Mouse (Mus musculus): ENCODE results near the gene Kcnj13. TPM values are rescaled to one million over a fixed set of nuclear protein-coding genes. Genes with fewer than 3 reads are reported as not detected.

Gene Kcnj13
- polyA plus RNA-seq, 1 experiment from 2014 or later, result 8.1 TPM

- Histone ChIP-seq H3K36me3 (ENCODE audit: control insufficient read depth, insufficient read depth, low read length) (no peaks in the 10 kb centered on the region), H3K9ac (ENCODE audit: low read depth, low read length) (no peak overlapping the region), H3K9me3 (ENCODE audit: control insufficient read depth, low read length) (no peaks in the 10 kb centered on the region), H3K4me3 (ENCODE audit: low read depth, low read length) (no peak overlapping the region), H3K4me1 (replicated peaks; ENCODE audit: control insufficient read depth, insufficient read depth, low read length) (no peaks in the 10 kb centered on the region), H3K4me2 (replicated peaks; ENCODE audit: low read depth, low read length) (no peak overlapping the region), H3K27ac (ENCODE audit: low read depth, low read length) (no peak overlapping the region), H3K27me3 (ENCODE audit: control insufficient read depth, insufficient read depth, low read length) (no peaks in the 10 kb centered on the region)
- WGBS, result 86% methylated on average over 3 of the region's 3 CpGs
- no peak for ATAC-seq (ENCODE audit: low FRiP score)
- DNase-seq (ENCODE audit: low spot score), result no peak
Observed at GRCm38 (mm10) chr1:87393444-87394195, 909 bp downstream of the Kcnj13 start.

DNA sequence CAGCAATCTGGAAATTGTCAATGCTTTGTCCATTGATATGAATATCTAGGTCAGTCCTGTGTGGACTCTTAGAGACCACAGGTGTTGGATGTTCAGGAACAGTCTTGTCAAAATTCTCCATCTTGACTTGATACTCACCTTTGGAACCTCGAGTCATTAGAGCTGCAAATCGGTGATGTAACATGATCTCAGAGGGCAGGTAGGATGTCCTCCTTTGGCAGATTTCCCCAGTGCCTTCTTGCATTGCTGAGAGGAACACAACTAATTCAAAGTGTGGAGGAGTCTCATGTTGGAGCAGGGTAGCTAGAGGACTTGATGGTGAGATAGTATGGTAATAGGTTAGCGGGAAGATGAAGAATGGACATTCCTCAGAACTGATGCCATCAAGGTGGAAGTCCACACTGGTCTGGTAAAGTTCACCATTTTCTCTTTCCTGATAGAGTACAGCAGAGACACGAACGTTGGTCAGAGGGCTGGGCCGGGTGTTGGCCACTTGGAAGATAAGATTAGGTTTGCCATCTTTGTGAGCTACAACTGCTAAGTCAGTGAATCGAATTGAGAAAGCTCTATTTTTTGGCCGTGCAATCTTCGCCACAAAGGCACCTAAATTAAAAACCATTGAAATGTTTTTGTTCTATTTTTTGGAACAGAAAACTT, 8.0 kb downstream of the Kcnj13 start:
- no peaks in the 10 kb centered on the region for H3K27me3 ChIP-seq (ENCODE audit: control insufficient read depth, insufficient read depth, low read length)

DNA sequence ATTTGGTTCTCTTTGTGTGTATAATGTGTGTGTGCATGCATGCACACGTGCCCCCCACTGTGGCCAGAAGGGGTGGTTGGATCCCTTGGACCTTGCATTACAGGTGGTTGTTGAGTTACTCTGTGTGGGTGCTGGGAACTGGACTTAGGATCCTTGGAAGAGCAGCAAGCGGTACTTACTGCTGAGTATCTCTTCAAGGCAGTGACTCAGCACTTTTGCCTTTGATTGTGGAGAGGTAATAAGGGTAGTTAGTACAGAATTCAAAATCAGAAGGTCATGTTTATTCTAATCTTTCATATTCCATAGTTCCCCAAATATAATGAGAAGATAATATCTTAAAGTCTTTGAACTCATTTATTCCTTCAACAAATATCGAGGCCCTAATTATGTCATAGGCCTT, 13.4 kb downstream of the Kcnj13 start:
- Histone ChIP-seq H3K4me2 (replicated peaks; ENCODE audit: low read depth, low read length) (no peak overlapping the region), H3K36me3 (ENCODE audit: control insufficient read depth, insufficient read depth, low read length) (no peaks in the 10 kb centered on the region), H3K9ac (ENCODE audit: low read depth, low read length) (no peak overlapping the region), H3K4me1 (replicated peaks; ENCODE audit: control insufficient read depth, insufficient read depth, low read length) (no peaks in the 10 kb centered on the region), H3K9me3 (ENCODE audit: control insufficient read depth, low read length) (no peaks in the 10 kb centered on the region), H3K27ac (ENCODE audit: low read depth, low read length) (no peak overlapping the region), H3K27me3 (ENCODE audit: control insufficient read depth, insufficient read depth, low read length) (no peaks in the 10 kb centered on the region), H3K4me3 (ENCODE audit: low read depth, low read length) (no peak overlapping the region)
- ATAC-seq (ENCODE audit: low FRiP score) (no peak), DNase-seq (ENCODE audit: low spot score) (no peak)
- WGBS, result 92% methylated on average over 3 of the region's 3 CpGs

More for the DNA sequence above, 8.0 kb downstream of the Kcnj13 start:
- no peak overlapping the region for H3K9ac ChIP-seq (ENCODE audit: low read depth, low read length)
- 94% methylated on average over 9 of the region's 9 CpGs for WGBS
- ATAC-seq (ENCODE audit: low FRiP score), result no peak
- DNase-seq (ENCODE audit: low spot score), result no peak
- H3K4me1 ChIP-seq (replicated peaks; ENCODE audit: control insufficient read depth, insufficient read depth, low read length), result no peaks in the 10 kb centered on the region
- H3K4me2 ChIP-seq (replicated peaks; ENCODE audit: low read depth, low read length), result no peak overlapping the region
- no peak overlapping the region for H3K4me3 ChIP-seq (ENCODE audit: low read depth, low read length)
- no peak overlapping the region for H3K27ac ChIP-seq (ENCODE audit: low read depth, low read length)
- H3K9me3 ChIP-seq (ENCODE audit: control insufficient read depth, low read length), result no peaks in the 10 kb centered on the region
- no peaks in the 10 kb centered on the region for H3K36me3 ChIP-seq (ENCODE audit: control insufficient read depth, insufficient read depth, low read length)

DNA sequence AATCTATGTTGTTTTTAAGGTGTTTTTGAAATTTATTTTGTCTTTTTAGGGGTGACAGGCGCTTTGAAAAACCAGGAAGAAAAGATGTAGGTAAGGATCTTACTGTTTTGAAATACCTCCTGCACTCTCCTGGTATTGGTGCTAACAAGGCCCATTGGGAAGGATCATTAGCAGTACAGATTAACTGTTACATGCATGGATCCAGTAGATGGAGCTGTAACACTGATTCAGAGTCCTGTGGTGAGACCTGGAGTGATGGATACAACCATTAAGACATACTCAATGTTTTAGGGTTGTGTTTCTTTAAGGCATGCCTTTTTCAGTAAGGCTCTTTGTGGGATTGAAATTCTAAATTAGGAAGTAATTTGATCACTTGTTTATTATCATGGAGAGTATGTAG, 14.6 kb downstream of the Kcnj13 start:
- DNase-seq (ENCODE audit: low spot score) (no peak), ATAC-seq (ENCODE audit: low FRiP score) (no peak)
- no peak overlapping the region for H3K4me2 ChIP-seq (replicated peaks; ENCODE audit: low read depth, low read length)
- H3K27ac ChIP-seq (ENCODE audit: low read depth, low read length), result no peak overlapping the region
- no peaks in the 10 kb centered on the region for H3K27me3 ChIP-seq (ENCODE audit: control insufficient read depth, insufficient read depth, low read length)
- H3K9ac ChIP-seq (ENCODE audit: low read depth, low read length), result no peak overlapping the region
- H3K4me1 ChIP-seq (replicated peaks; ENCODE audit: control insufficient read depth, insufficient read depth, low read length), result no peaks in the 10 kb centered on the region
- H3K9me3 ChIP-seq (ENCODE audit: control insufficient read depth, low read length), result no peaks in the 10 kb centered on the region
- WGBS, result 87% methylated on average over 1 of the region's 1 CpGs
- H3K4me3 ChIP-seq (ENCODE audit: low read depth, low read length), result no peak overlapping the region
- no peaks in the 10 kb centered on the region for H3K36me3 ChIP-seq (ENCODE audit: control insufficient read depth, insufficient read depth, low read length)

DNA sequence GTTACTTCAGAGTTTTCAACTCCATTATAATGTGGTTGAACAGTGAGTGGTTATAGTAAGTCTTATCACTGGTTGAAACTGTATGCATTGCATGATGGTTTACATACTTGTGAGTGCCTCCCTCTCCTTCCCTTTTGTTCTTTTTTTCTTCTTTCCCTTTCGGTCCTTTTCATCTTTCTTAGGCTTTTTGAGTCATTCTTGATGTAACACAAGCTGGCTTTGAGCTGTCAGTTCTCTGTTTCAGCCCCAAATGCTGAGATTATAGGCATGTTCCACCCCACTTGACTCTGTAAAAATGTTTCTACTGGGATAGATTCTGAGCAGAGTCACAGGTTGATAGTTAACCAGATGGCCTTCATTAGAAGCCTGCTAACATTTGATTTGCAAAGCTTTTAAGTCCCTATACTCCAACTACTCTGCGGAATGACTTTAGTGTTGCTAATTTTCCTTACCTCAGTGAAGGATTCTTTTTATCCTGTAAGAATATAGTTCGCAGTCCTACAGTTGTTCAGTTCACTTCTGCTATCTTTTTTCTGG, 16.4 kb downstream of the Kcnj13 start:
- Histone ChIP-seq H3K36me3 (ENCODE audit: control insufficient read depth, insufficient read depth, low read length) (no peaks in the 10 kb centered on the region), H3K4me1 (replicated peaks; ENCODE audit: control insufficient read depth, insufficient read depth, low read length) (no peaks in the 10 kb centered on the region), H3K4me2 (replicated peaks; ENCODE audit: low read depth, low read length) (no peak overlapping the region), H3K27ac (ENCODE audit: low read depth, low read length) (no peak overlapping the region), H3K9me3 (ENCODE audit: control insufficient read depth, low read length) (no peaks in the 10 kb centered on the region), H3K9ac (ENCODE audit: low read depth, low read length) (no peak overlapping the region), H3K4me3 (ENCODE audit: low read depth, low read length) (no peak overlapping the region), H3K27me3 (ENCODE audit: control insufficient read depth, insufficient read depth, low read length) (no peaks in the 10 kb centered on the region)
- 88% methylated on average over 3 of the region's 3 CpGs for WGBS
- ATAC-seq (ENCODE audit: low FRiP score) (no peak), DNase-seq (ENCODE audit: low spot score) (no peak)

- 81% methylated on average over 1 of the region's 1 CpGs for WGBS
- Histone ChIP-seq H3K9ac (ENCODE audit: low read depth, low read length) (no peak overlapping the region), H3K27ac (ENCODE audit: low read depth, low read length) (no peak overlapping the region), H3K4me1 (replicated peaks; ENCODE audit: control insufficient read depth, insufficient read depth, low read length) (no peaks in the 10 kb centered on the region), H3K9me3 (ENCODE audit: control insufficient read depth, low read length) (no peaks in the 10 kb centered on the region), H3K4me3 (ENCODE audit: low read depth, low read length) (no peak overlapping the region), H3K4me2 (replicated peaks; ENCODE audit: low read depth, low read length) (no peak overlapping the region), H3K27me3 (ENCODE audit: control insufficient read depth, insufficient read depth, low read length) (no peaks in the 10 kb centered on the region), H3K36me3 (ENCODE audit: control insufficient read depth, insufficient read depth, low read length) (no peaks in the 10 kb centered on the region)
- ATAC-seq (ENCODE audit: low FRiP score), result no peak
- no peak for DNase-seq (ENCODE audit: low spot score)
Observed at GRCm38 (mm10) chr1:87360276-87360675, 34.3 kb downstream of the Kcnj13 start.

DNA sequence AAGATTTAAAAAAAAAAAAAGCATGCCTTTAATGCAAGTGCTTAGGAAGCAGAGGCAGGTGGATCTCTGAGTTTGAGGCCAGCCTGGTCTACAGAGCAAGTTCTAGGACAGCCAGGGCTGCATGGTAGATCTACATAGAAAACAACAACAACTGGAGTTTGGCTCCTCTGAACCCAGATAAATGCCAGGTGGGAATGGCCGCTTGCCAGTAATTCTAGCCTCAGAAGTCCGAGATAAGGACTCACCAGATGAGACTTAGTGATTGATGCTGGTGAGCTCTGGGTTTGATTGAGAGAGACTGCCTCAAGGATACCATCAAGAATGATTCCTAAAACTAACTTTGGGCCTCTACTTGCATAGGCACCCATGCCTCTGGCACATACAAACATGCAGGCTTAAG, 44.0 kb downstream of the Kcnj13 start:
- ATAC-seq (ENCODE audit: low FRiP score) (no peak), DNase-seq (ENCODE audit: low spot score) (no peak)
- no peak overlapping the region for H3K9ac ChIP-seq (ENCODE audit: low read depth, low read length)
- no peaks in the 10 kb centered on the region for H3K9me3 ChIP-seq (ENCODE audit: control insufficient read depth, low read length)
- no peaks in the 10 kb centered on the region for H3K4me1 ChIP-seq (replicated peaks; ENCODE audit: control insufficient read depth, insufficient read depth, low read length)
- WGBS, result 86% methylated on average over 2 of the region's 2 CpGs
- no peak overlapping the region for H3K4me2 ChIP-seq (replicated peaks; ENCODE audit: low read depth, low read length)
- H3K27me3 ChIP-seq (ENCODE audit: control insufficient read depth, insufficient read depth, low read length), result no peaks in the 10 kb centered on the region
- no peak overlapping the region for H3K27ac ChIP-seq (ENCODE audit: low read depth, low read length)
- no peak overlapping the region for H3K4me3 ChIP-seq (ENCODE audit: low read depth, low read length)
- H3K36me3 ChIP-seq (ENCODE audit: control insufficient read depth, insufficient read depth, low read length), result no peaks in the 10 kb centered on the region
